Mouse (Mus musculus): ENCODE results near the gene Llgl2.

The Llgl2 gene

GRCm38 (mm10) chr11:115808696-115809310 is 15.0 kb upstream of the Llgl2 start:
- DNase-seq (ENCODE audit: low spot score) = no peak

GRCm38 (mm10) chr11:115809311-115809781 is 14.5 kb upstream of the Llgl2 start:
- no peak for DNase-seq (ENCODE audit: low spot score)

GRCm38 (mm10) chr11:115810377-115810776 is 13.5 kb upstream of the Llgl2 start:
- no peak for DNase-seq (ENCODE audit: low spot score)

DNA sequence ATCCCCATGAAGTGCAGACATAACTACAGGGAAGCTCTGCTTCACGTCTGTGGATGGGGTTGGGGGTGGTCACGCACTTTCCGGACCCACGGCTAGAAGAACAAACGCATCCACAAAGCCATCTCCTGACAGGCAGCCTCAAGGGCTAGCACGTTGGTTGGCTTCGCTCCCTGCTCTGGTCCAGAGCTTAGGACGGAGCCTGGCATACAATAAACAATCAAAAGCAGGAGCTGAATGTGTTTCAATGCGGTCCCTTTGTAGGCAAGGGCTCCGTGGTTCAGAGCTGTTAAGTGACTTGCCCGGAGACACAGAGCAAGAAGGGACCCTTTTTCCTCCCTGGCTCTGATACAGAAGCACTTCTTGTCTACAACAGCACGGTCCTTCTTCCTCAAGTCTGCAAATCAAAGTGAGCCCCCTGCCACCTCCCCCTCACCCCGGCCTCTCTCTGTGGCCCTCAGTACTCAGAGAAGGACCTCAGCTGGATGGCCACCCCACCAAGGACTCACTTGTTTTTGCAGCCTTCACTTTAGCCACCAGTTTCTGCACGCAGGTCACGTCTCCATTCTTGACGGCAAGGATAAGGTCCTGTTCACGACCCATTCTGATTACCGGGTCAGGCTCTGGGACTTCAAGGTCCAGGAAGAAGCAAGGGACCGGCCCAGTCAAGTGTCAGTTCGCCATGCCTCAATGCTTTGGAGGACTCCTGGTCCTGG is 12.3 kb upstream of the Llgl2 start:
- DNase-seq (ENCODE audit: low spot score) = no peak

- peak; percentile 19 for DNase-seq (ENCODE audit: low spot score)
Observed at GRCm38 (mm10) chr11:115812095-115812494, 11.8 kb upstream of the Llgl2 start.

DNA sequence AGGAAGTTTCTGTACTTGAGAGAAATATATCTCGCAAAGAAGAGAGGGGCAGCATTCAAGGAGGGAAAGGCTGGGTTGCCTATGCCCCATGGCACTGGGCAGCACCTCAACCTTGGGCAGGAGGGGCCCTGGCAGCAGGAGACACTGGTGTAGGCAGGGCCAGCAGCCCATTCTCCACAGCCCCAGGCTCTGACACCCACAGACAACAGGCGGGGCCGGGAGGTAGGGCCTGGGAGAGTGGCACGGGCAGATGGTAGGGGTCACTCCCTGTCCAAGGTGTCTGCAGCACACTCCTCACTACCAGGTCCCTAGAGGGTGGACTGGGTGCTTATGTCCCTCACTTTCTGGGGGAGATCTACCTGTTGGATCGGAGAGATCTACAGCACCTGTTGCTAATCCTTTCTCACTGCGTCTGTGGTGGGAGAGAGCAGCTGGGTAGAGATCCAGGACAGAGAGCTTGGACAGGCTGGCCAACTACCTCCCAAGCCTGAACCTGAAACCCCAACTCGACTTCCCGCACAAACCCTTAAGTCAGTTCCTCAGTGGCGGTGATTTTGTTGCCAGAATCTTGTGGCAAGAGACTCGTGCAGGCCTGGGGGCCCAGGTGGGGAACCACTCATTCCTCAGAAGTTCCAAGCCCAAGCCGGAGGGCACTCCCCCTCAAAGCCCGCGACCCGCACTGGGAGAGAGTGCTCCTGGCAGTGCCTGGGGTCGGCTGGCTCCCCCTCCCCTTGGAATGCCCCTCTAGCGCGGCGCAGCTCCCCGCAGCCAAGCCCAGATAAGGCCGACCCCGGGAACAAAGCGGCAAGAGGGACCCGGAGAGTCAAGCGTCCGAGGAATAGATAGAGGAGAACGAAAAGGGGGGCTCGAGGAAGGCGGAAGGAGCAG is 11.1 kb upstream of the Llgl2 start:
- DNase-seq (ENCODE audit: low spot score) = peak; percentile 10

- peak; percentile 93 for DNase-seq (ENCODE audit: low spot score)
Observed at GRCm38 (mm10) chr11:115813507-115814296, 10.1 kb upstream of the Llgl2 start, which contains the start of gene Caskin2. TSS of gene Caskin2 (minus strand) at chr11:115813639.

GRCm38 (mm10) chr11:115814605-115815450 is 9.0 kb upstream of the Llgl2 start, which contains the start of gene Tsen54:
TSS of gene Tsen54 (plus strand) at chr11:115814724.
- peak; percentile 80 for DNase-seq (ENCODE audit: low spot score)

GRCm38 (mm10) chr11:115817331-115817730 is 6.5 kb upstream of the Llgl2 start:
- peak; percentile 17 for DNase-seq (ENCODE audit: low spot score)

DNA sequence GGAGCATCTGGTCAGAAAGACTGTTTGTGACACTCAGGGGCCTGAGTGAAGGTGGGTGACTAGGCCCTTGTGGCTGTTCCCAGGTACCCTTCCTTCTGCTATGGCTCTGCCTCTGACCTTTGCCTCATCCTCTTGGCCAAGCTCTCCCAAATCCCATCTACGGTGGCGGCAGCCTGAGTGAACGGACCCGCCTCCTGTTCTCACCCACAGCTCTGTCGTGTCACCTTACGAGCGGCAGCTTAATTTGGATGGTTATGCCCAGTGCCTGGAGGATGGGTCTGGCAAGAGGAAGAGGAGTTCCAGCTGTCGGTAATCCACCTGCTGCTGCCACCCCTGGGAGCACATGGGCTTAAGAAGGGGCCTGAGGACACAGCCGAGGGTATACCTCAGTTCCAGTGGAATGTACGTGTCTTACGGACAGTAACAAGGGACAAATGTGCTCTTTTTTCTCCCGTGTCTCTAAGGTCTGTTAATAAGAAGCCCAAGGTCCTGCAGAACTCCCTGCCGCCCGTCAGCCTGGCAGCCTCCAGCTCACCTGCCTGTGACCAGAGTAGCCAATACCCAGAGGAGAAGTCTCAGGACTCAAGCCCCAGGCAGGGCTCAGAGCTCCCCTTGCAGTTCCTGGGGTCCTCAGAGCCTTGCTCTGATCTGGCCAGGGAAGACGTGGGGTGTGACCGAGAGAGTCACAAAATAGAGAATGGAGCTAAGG is 3.8 kb upstream of the Llgl2 start:
- DNase-seq (ENCODE audit: low spot score) = no peak

GRCm38 (mm10) chr11:115821001-115821400 is 2.8 kb upstream of the Llgl2 start:
- no peak for DNase-seq (ENCODE audit: low spot score)

GRCm38 (mm10) chr11:115824813-115825212 is 964 bp downstream of the Llgl2 start:
- no peak for DNase-seq (ENCODE audit: low spot score)

- DNase-seq (ENCODE audit: low spot score) = no peak
Observed at GRCm38 (mm10) chr11:115826487-115826886, 2.6 kb downstream of the Llgl2 start.

GRCm38 (mm10) chr11:115827624-115828023 is 3.8 kb downstream of the Llgl2 start:
- DNase-seq (ENCODE audit: low spot score) = no peak

- no peak for DNase-seq (ENCODE audit: low spot score)
Observed at GRCm38 (mm10) chr11:115829036-115829435, 5.2 kb downstream of the Llgl2 start.

- no peak for DNase-seq (ENCODE audit: low spot score)
Observed at GRCm38 (mm10) chr11:115830550-115831325, 6.9 kb downstream of the Llgl2 start.

DNA sequence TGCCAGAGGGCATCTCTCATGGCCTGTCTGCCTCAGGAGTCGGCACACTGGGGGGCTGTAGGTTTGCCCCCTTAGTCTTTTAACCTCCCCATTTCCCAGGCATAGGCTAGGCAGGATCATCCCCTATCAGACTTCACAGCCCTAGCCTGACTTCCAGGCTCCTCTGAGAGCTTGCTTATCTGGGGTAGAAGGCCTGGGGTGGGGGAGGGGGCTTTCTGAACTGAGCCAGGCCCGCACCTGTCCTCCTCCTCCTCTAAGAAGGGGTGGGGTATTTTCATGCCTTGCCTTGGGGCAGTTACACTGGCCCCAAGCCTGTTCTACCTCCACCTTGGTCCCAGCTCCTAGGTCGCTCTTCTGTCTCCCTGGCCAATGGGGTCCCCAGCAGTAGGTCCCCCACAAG is 7.7 kb downstream of the Llgl2 start:
- no peak for DNase-seq (ENCODE audit: low spot score)

DNA sequence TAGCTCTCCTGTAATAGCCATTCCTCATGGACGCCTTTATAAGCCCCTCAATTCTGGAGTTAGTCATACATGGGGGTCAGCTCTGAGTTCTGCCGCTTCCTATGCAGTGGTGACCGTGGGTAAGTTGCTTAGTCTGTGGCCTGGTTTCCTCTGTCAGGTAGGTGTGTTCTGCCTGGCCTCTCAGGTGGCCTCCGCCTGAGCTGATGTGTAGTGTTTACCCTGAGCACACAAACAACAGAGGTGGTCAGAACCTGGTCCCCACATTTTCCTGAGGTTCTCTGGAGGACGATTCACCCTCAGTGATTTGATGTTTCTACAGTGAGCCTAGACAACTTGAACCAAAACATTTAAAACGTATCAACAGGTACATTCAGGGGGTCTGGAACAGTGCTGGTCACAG is 8.2 kb downstream of the Llgl2 start:
- DNase-seq (ENCODE audit: low spot score) = no peak

DNA sequence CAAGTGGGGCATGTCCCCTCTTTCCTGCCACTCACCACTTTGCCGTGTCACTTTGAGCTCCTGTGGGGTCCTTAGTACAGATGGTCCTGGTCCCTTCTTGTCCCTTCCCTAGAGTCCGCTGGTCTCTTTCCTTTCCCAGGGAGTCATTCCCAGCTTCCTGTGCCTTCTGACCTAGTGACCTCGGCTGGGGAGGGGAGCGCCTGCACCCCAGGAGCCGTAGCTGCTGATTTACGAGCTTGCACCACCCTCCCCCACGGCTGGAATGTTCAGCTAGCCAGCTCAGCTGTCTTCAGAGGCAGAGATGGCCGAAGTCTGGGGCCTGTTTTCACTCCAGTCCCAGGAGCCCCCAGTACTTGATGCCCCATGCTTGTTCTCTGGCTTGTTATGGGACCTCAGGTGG is 8.7 kb downstream of the Llgl2 start:
- DNase-seq (ENCODE audit: low spot score) = no peak

All from MN1 (cell line).